Mouse (Mus musculus): ENCODE data around the gene Myo10.

Myo10 gene

DNA sequence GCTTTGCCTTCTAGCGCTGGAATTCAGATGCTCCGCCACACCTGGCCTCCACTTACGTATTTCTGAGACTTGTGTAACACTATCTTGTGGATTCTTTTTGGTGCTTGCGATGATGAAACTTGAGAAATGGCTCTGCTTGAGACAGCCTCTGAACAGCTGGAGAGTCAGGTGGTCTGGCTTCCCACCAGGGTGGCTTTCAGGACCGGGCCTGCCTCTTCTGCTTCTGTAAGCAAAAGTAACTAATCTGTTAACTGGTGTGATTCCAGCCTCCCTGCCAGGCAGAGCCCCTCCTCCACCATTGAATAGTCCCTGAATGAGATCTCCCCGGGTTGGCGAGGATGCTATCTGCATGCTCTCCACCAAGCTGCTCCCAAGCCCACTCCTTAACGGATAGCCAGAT lies 140.0 kb downstream of the Myo10 start:
- DNase-seq (ENCODE audit: low spot score) = no peak

DNA sequence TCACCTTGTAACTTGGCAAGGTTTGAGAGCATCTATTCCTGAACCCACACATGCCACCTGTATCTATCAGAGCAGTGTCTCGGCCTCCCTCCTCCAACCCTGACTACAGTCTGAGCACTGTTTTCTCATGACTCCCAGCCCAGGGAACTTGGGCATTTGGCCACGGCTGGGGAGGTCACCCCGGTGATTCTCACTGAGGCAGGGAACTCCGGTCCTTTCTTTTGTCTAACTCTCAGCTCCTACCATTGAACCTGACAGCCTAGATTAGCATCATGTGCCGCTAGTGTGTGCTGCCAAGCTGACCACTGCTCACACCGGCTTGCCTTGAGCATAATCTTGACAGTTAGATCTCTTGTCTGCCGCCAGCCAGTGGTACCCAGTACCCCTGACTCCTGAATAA lies 140.8 kb downstream of the Myo10 start:
- DNase-seq (ENCODE audit: low spot score) = no peak

DNA sequence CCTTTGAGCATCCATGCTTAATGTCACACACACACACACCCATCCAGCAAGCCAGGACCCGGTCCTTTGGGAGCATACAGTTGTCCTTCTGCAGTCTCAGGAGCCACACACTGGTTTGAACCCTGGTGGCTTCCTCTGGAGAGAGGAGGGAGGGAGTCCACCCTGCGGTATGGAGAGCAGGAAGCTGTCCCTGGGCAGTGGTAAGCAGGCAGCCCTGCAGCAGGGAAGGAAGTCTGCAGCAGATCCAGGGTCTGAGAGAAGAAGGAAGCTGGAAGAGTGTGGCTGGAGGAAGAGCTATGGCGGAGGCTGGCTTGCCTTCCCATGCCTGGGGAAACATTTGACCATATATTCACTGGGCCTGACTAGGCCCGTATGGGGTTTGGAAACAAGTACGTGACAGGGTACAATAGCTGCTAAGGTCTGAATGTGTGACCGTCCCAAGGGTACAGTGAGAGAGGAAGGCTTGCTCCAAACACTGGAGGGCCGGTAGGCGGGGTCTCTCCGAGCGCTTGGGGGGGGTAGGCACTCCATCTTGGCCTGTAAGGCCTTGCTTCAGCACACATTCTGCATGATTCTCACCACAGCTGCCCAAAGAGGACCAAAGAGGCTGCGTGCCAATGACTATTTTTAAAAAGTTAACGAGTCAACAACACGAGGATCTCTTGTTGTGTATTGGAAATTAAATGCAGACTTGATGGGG lies 142.5 kb downstream of the Myo10 start:
- DNase-seq (ENCODE audit: low spot score) = no peak

DNA sequence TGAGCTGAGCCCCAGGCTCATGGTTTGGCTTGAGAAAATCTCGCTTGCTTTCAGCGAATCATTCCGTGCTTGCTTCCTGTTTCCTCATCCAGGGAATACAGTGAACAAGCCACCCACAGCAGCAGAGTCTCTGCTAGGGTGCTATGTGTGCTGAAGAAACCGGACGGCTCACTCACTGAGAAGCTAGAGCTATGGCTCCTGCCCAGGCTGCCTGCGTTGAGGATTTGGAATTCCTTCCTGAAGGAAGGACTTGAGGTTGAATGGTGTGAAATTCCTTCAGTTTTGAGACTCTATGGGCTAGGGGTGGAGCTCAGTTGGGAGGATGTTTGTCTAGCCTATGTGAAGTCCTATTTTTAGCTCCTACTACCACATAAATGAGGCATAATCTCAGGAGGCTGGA lies 145.5 kb downstream of the Myo10 start:
- DNase-seq (ENCODE audit: low spot score) = no peak

DNA sequence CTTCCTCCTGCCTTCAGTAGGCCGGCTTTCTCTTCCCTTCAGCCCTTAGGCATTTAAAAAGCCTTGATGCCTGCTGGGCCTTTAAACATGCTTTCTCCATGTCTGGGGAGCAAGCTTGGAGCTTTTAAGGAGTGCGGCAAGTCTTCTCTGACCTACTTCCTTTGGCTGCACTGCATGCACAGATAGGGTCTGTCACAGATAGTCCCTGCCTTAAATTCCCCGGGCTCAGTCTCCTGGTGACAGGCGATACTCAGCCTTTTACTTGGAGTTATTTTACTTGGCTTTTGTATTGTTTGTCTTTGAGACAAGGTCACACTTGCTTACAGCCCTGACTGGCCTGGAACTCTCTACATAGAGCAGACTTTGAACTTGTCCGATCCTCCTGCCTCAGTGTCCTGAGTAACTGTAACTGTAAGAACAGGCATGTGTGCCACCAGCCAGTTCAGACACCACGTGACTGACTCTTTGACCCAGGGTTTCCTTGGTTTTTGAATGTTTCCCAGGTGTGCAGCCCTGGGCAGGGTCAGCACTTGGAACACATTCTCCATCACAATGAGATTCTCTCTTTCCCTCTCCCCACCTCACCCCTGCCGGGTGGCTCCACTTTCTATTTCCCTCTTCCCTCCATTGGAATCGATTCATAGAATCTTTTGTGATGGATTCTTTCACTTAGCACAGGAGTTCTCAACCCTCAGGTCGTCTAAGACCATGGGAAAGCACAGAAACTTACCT lies 147.4 kb downstream of the Myo10 start:
- DNase-seq (ENCODE audit: low spot score) = no peak

DNA sequence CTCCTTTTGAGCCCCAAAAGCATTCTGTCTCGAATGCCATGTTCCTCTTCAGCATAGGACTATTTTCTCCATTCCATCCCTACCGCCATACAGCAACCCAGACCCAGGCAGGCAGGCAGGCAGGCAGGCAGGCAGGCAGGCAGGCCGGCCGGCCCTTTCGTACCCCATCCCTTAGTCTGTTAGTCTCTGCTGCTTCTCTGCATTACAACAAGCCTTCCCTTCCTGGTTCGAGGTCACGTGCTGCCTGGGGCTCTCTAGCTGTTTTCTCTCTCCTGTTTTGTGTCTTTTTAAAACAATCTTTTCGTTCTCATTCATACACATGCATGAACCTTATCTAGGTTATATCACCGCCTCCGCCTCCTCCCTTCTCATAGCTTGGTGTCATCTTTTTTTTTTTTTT lies 149.5 kb downstream of the Myo10 start:
- DNase-seq (ENCODE audit: low spot score) = no peak

DNA sequence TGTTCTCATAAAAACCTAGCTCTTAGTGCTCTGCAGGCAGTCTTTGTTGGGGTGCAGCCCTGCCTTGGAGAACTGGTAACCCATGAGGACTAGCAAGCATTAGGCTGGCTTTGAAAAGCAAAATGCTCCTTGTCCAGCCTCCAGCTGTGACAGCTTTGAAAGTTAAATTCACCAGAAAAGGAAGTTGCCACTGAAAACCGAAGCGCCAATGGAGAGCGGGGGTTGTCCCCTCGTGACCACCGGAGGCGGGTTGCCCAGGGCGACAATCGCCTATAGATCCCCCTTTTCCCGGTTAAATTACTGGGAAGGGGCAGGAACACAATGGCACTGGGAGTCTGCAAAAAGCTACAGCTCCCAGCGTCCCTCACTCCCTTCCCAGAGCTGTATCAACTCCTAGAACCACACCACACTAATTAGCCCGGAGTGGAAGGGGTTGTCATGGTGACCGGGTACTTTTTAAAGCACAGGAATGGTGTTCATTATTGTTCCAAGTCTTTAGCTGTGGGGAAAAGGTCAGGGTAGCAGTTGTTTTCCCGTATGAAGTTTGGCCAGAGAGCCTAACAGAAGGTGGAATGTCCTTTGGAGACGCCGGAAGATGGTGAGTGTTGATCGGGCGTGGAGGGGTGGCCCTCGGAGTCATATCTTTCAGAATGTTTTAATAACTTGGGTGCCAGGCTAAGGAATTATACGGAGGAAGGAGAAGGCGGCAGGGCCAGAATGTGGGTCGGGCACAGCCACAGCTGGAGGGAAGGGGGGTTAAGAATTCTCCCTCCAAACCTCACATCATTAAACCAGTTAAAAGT lies 151.6 kb downstream of the Myo10 start:
- peak; percentile 38 for DNase-seq (ENCODE audit: low spot score)

DNA sequence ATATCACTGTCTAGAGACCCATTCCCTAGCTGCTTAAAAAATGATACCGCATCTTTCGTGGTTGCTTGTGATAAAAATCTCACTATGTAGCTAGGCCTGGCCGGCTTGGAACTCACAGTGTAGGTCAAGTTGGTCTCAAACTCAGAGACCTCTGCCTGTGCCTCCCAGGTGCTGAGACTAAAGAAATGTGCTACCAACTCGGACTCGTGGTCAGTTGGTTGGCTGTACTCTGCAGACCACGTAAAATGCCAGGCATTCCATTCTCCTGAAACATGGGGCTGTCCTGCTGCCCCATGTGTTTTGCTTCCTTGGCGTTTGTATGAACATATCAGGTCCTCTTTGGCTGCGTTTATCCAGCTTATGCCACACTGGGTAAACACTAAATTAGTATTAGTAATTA lies 156.6 kb downstream of the Myo10 start:
- no peak for DNase-seq (ENCODE audit: low spot score)

DNA sequence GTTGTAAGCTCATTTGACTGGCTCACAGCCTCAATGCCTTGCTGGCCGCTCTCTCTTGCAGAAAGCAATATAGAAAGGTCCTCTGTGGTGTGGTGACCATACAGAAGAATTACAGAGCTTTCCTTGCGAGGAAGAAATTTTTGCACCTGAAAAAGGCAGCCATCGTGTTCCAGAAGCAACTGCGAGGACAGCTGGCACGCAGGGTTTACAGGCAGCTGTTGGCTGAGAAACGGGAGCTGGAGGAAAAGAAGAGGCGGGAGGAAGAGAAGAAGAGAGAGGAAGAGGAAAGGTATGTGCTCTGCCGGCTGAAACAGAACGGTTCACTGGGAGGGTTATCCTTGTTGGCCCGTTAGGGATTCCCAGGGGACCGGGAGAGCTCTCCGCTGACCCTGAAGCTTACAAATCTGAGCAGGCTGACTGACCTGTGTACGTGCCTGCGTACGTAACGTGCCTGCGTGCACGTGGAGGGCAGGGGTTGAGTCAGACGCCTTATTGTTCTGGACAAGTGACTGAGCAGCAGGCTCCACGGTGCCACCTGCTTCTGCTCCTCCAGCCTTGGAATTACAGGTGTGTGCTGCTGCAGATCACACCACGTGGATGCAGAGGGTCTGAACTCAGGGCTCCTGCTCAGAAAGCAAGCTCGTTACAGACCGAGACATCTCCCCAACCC lies 157.3 kb downstream of the Myo10 start:
- peak; percentile 47 for DNase-seq (ENCODE audit: low spot score)

DNA sequence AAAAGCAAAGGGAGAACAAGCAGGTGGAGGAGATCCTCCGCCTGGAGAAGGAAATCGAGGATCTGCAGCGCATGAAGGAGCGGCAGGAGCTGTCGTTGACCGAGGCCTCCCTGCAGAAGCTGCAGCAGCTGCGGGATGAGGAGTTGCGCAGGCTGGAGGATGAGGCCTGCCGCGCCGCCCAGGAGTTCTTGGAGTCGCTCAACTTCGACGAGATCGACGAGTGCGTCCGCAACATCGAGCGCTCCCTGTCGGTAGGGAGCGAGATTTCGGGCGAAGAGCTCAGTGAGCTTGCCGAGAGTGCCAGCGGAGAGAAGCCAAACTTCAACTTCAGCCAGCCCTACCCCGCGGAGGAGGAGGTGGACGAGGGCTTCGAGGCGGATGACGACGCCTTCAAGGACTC lies 158.7 kb downstream of the Myo10 start:
- peak; percentile 55 for DNase-seq (ENCODE audit: low spot score)

DNA sequence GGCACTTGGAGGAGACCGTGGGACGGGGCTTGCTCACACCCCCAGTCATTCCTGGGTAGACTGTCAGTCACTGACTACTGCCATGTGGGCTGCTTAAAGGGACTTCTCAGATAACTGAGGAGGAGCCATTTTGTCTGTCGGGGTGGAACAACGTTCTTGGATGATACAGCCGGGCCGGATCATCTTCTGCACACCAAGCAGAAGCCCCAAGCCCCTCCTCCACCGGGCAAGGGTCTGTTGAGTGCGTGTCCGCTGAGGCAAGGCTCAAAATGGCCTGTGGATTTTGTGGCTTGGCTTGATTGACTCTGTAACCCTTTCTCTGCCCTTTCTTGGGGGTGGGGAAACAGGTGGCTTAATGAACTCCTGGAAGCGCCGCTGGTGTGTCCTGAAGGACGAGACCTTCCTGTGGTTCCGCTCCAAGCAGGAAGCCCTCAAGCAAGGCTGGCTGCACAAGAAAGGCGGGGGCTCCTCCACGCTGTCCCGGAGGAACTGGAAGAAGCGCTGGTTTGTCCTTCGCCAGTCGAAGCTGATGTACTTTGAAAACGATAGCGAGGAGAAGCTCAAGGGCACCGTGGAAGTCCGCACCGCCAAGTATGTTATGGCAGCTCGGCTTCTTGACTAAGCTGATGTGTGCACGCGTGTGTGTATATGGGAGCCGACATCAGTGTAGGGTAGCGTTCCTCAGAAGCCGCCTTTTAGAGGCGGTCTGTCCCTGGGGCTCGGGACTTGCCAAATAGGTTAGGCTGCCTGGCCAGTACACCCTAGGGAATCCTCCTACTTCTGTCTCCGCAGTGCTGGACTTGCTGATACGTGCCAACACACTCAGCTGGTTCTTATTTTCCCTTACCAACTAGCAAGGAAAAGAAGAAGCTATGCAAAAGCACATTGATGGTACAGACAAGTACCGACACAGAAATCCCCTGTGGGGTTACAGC lies 163.4 kb downstream of the Myo10 start:
- DNase-seq (ENCODE audit: low spot score) = peak; percentile 57

DNA sequence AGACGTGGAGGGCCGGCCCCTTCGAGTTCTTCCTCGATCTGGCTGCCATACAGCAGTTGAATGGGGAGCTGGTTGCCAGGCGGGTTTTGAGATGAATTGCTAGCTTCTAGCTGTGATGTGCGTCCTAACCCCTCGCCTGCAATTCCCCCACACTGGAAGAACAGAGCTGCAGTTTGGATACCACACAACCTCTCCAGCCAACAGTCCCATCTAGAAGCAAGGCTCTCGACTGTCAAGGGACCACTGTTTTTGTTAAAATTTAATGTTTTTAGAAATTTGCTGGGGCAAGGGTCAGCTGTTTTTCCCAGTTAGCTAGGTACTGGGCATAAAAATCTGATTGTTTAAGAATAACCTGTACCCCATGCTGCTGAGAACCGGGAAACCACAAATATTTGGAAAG lies 165.1 kb downstream of the Myo10 start:
- no peak for DNase-seq (ENCODE audit: low spot score)

DNA sequence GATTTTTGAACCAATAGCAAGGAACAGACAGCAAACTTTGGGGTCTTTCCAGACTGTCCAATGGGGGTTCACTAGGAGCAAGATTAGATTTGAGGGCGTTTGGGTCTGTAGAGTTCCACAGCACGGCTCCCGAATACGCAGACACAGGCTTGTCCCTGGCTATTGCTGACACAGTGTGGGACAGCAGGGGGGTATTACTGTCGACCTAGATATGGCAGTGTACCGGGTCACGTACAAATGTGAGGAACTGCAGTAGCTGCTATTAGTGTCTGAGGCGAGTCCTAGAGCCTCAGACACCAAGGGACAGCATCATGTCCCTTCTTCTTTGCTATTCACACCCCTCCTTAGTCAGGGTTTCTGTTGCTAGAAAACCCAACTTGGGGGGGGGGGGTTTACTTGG lies 165.6 kb downstream of the Myo10 start:
- DNase-seq (ENCODE audit: low spot score) = no peak

DNA sequence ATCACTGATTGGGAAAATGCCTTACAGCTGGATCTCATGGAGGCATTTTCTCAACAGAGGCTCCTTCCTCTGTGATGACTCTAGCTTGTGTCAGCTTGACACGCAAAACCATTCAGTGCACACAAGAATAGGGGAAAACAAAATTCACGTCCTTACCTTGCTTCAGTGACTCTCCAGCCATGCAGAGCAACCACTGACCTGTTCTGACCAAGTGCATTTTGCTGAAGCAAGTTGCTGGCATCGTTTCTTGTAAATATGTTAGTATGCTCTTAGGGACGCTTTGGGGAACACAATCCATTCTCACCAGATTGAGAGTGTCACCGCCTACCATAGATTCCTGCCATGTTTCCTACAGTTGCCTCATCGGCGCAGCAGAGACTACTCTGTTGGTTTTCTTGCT lies 166.2 kb downstream of the Myo10 start:
- DNase-seq (ENCODE audit: low spot score) = no peak

DNA sequence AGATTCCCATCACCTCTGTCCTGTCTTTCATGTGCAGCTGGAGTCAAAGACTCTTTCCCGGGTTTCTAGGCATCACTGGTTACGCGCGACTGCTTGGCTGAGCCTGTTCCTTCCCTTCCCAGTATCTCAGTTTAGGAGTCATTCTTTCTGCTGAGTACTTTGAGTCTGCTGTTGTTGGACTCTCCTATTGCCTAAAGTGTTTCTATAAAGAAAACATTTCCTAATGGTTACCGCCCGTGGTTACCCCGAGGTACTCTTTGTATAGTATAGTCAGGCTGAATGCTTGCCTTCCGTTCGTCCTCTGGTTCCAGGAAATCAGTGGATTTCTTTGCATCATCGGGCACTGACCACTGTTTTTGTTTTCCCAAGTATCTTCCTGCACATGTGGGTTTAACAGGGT lies 166.9 kb downstream of the Myo10 start:
- DNase-seq (ENCODE audit: low spot score) = no peak

DNA sequence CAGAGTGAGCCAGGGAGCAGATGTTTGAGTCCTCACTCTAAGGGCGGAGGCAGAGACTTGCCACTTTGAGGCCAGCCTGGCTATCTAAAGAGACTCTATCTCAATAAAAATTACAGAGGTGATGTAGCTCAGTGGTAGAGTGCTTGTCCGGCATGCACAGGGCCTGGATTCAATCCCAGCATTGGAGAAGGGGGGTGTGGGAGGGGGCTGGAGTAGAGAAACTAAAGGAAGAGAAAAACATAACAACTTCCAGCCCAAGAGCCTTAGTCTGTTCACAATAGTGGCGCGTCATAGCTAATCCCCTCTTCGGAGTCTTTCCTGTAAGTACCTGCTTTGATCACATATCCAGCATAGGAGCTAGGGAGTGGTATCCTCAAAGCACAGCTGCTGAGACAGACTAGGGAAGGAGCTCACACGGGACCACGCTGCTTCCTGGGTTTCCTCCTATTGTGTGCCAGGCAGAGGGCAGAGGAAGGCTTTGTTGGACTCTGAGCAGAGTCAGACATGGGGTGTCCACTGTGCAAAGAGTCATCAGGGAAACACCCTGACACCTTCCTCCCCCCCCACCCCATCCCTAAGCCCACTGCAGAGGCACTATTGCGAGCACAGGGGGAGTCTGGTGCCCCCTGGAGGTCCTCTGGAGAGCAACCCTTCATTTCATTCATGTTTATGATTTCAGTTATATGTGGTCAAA lies 169.5 kb downstream of the Myo10 start:
- no peak for DNase-seq (ENCODE audit: low spot score)

DNA sequence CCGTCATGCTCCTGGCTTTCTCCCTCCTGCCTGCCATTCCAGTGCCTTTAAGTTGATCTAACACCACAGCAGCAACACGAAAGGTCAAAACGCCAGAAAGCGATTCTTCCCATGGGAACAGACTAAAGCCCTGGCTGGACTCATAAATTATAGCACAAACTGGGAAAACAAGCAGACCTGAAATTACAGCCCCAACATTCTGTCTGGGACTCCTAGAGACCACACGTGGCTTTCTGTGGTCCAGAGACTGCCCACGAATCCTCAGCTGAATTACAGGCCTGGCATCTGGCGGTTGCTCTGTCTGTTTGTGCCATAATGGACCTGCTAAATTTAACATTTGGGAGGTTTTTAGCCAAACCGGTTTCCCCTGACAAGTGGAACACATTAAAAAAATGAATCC lies 171.8 kb downstream of the Myo10 start:
- no peak for DNase-seq (ENCODE audit: low spot score)

DNA sequence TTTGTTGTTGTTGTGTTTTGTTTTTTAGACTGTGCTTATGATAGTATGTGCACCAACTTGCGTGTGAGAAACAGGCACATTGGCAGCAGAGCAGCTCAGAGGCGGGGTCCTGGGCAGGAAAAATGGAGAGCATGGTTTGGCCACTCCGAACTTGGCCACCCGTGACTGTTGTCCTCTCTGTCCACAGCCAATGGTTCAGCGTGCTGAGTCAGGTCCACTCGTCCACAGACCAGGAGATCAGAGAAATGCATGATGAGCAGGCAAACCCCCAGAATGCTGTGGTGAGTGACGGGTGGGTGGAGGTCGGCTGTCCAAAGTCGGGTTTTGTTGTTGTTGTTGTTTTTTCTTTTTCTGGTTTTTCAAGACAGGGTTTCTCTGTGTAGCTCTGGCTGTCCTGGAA lies 173.2 kb downstream of the Myo10 start:
- no peak for DNase-seq (ENCODE audit: low spot score)

DNA sequence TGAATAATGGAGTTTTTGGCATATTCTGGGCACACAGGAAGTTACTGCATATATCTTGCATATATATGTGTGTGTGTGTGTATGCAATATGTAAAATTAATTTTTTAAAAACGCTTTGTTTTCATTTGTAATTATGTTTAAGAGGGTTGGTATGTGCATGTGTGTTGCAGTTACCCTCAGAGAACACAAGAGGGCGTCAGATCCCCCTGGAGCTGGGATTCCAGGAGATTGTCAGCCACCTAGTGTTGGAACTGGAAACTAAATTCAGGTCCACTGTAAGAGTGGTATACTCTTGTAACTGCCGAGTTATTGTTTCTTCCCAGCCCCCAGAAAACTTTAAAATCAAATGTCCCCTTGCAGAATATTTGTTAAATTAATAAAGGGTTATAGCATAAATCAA lies 174.0 kb downstream of the Myo10 start:
- no peak for DNase-seq (ENCODE audit: low spot score)

DNA sequence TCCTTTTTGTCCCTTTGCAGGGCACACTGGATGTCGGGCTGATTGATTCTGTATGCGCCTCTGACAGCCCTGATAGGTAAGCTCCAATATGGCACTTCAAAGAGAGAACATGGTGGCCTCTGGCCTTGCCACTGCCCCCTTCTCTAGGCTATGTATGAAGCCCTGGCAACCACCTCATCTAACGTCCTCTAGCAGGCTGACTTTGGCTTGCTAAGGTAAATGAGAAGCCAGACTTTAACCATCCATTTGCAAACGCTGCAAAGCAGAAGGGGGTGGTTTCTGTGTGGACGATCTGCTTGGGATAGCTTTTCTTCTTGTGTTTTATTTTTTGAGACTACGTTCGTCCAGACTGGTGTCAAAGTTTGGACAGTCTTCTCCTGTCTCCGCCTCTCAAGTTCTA lies 174.9 kb downstream of the Myo10 start:
- DNase-seq (ENCODE audit: low spot score) = no peak

DNA sequence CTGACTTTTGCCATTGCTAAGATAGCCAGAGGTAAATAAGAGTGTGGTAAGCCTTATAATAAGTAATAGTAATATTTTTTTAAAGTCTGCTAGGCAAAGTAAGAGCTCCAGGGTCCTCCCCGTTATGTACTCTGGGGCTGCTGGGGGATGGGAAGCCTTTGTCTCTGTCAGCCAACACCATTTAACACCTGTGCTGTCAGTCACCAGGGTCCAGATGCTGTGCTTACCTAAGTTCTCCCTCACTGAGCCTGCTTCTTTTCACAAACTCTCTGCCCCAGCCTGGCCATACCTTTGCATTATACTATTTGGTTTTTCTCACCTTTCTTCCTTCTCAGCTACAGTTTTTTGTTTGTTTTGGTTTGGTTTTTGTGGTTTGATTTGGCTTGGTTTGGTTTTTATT lies 175.6 kb downstream of the Myo10 start:
- no peak for DNase-seq (ENCODE audit: low spot score)

Data from testis, postnatal 14 days (tissue).